Mouse (Mus musculus): ENCODE measurements at regions not wholly inside any gene's neighbourhood (a gene's known extent, or its start where the extent isn't known, plus 50 kb on each side); places are given as distances from the start of the nearest gene placed in this dataset.

GRCm38 (mm10) chr6:94778797-94779196 is 78.8 kb upstream of the Lrig1 start:
- TF ChIP-seq POLR2A (IDR thresholded peaks at IDR 0.05; ENCODE audit: borderline replicate concordance, extremely low read depth, low read depth, low read length) (no peak), CTCF (IDR thresholded peaks at IDR 0.05; ENCODE audit: insufficient read depth, low read length) (no peak)

Data from lung, adult 2 months (tissue).